Mouse (Mus musculus) kidney, adult 2 months (tissue): ENCODE measurements around the gene Idnk.

Experiments
- CTCF ChIP-seq: fragments of 200-500 bp; conservative IDR thresholded peaks from 2 replicates; pipeline ENCODE4 v1.5.1; 2011; ENCODE audit warnings: low read depth, mild to moderate bottlenecking, control low read depth, low read length, moderate library complexity, mixed read lengths; ENCODE audit not compliant: insufficient read depth, insufficient read length
- POLR2A ChIP-seq: fragments of 200-500 bp; IDR thresholded peaks from one replicate; pipeline ENCODE4 v1.6.1; 2011; ENCODE audit warnings: low read depth, low read length, control low read depth

GRCm38 (mm10) chr13:58193221-58193620, 35.8 kb downstream of the Idnk start:
- TF ChIP-seq POLR2A (no peak), CTCF (no peak)
